Mouse (Mus musculus) CD4-positive, CD25-positive, alpha-beta regulatory T cell, adult 9 weeks (primary cell): ENCODE measurements around the gene Uckl1. TPM values are rescaled to one million over a fixed set of nuclear protein-coding genes. Genes with fewer than 3 reads are reported as not detected.

Experiments
- polyA plus RNA-seq: library from polyadenylated mRNA; unstranded; fragments of 100-300 nt; shearing (Covaris generic); gene quantifications from one replicate; pipeline ENCODE4 v1.2.1, GENCODE M21; 2017

Gene Uckl1
- polyA plus RNA-seq = 197 TPM

GRCm38 (mm10) chr2:181584411-181584942 lies at the start of gene Uckl1:
Uckl1 (minus strand) TSS chr2:181584892.

GRCm38 (mm10) chr2:181598454-181599351 lies 14.0 kb upstream of the Uckl1 start, which contains the start of gene Samd10:
Samd10 (minus strand) TSS chr2:181599212.

GRCm38 (mm10) chr2:181592231-181593041 lies 7.7 kb upstream of the Uckl1 start, which contains the start of gene Zfp512b:
Zfp512b (minus strand) TSS chr2:181592803.

GRCm38 (mm10) chr2:181591528-181592085 lies 6.9 kb upstream of the Uckl1 start, which contains the start of gene Prpf6:
Prpf6 (plus strand) TSS chr2:181591868.

GRCm38 (mm10) chr2:181520118-181520935 lies 64.4 kb downstream of the Uckl1 start, which contains the start of gene Dnajc5:
Dnajc5 (plus strand) TSS chr2:181520485.

Other genes with a start within 250 kb of the Uckl1 start
- gene Zgpat, start 220.0 kb downstream of the Uckl1 start, polyA plus RNA-seq = 76.0 TPM
- gene Arfrp1, start 219.5 kb downstream of the Uckl1 start, polyA plus RNA-seq = 162 TPM
- gene Lime1, start 204.8 kb downstream of the Uckl1 start, polyA plus RNA-seq = 343 TPM
- 1.5 TPM for gene Zbtb46, start 125.5 kb downstream of the Uckl1 start, polyA plus RNA-seq
- not detected for gene Abhd16b, start 91.7 kb downstream of the Uckl1 start, polyA plus RNA-seq
- gene Tpd52l2, start 87.8 kb downstream of the Uckl1 start, polyA plus RNA-seq = 105 TPM
- 85.7 TPM for gene Dnajc5, start 64.4 kb downstream of the Uckl1 start, polyA plus RNA-seq
- 102 TPM for gene Prpf6, start 7.0 kb upstream of the Uckl1 start, polyA plus RNA-seq
- 18.5 TPM for gene Zfp512b, start 7.9 kb upstream of the Uckl1 start, polyA plus RNA-seq
- 6.1 TPM for gene Samd10, start 14.3 kb upstream of the Uckl1 start, polyA plus RNA-seq
- gene Gm29797, start 72.1 kb upstream of the Uckl1 start, polyA plus RNA-seq = not detected
- not detected for gene Sox18, start 86.7 kb upstream of the Uckl1 start, polyA plus RNA-seq
- 16.3 TPM for gene Tcea2, start 95.4 kb upstream of the Uckl1 start, polyA plus RNA-seq
- 239 TPM for gene Rgs19, start 109.1 kb upstream of the Uckl1 start, polyA plus RNA-seq
- not detected for gene Lkaaear1, start 113.5 kb upstream of the Uckl1 start, polyA plus RNA-seq
- gene Oprl1, start 130.1 kb upstream of the Uckl1 start, polyA plus RNA-seq = 0.27 TPM
- gene Myt1, start 178.4 kb upstream of the Uckl1 start, polyA plus RNA-seq = not detected